ENCODE assay signal across 8 mouse cellular contexts in the genomic region with DNA sequence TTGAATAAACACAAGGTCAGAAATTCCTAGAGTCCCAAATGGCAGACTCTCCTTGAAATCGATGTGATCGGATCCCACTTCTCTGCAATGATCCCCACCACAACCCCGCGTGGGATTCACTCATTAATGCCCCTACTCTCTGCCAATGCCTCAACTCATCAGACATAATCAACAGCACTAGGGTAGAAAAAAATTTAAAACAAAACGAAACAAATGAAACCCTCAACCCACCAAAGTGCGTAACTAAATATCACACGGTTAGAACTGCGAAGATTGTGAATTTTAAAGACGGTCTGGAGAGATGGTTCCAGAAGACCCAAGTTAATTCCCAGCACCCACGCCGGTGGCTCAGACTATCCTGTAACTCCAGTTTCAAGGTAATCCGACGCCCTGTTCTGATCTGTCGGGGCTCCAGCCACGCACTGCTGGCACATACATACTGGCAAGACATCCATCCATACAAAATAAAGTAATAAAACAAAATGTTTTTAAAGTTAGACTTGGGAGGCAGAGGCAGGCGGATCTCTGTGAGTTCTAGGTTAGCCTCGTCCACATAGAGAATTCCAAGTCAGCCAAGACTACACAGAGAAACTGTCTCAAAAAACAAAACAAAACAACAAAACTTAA. TPM values are rescaled to one million over a fixed set of nuclear protein-coding genes. Genes with fewer than 3 reads are reported as not detected.
DNase-seq lines count a peak whose midpoint lies in the region; ATAC-seq and TF ChIP-seq lines count a peak whose summit lies in the region.

No protein-coding gene starts in this region.

- H3K9ac ChIP-seq in limb, embryonic 11.5 days (ENCODE audit: low read length): peak overlapping the region; percentile 97

- H3K4me2 ChIP-seq in limb, embryonic 11.5 days (ENCODE audit: low read depth, severe bottlenecking): peak overlapping the region; percentile 45

- peak; percentile 10 for DNase-seq in retina, embryonic 14.5 days (ENCODE audit: low spot score)
- DNase-seq in retina, postnatal 1 day: no peak
- peak; percentile 38 for DNase-seq in limb, embryonic 11.5 days (ENCODE audit: low spot score)
- DNase-seq in MN1 (ENCODE audit: low spot score): no peak
- no peak for DNase-seq in left cerebral cortex, adult 9 months (ENCODE audit: low spot score in 2 of 2)
- no peak for DNase-seq in cerebellum, postnatal 25 days

- TF ChIP-seq CTCF in embryonic fibroblast, embryonic 13.5 days (IDR thresholded peaks at IDR 0.05; ENCODE audit: borderline replicate concordance, insufficient read depth, low read length): no peak
- no peak for TF ChIP-seq CTCF in small intestine, adult 2 months (IDR thresholded peaks at IDR 0.05; ENCODE audit: extremely low read depth, insufficient read length, insufficient replicate concordance, low read depth, low read length)

- no peaks in the 10 kb centered on the region for H3K9me3 ChIP-seq in limb, embryonic 11.5 days (ENCODE audit: control insufficient read depth, low read length)

- H3K36me3 ChIP-seq in limb, embryonic 11.5 days (ENCODE audit: control insufficient read depth, insufficient read depth, low read length): no peaks in the 10 kb centered on the region; the same call in 1 of the 2 replicates
- 0 out of 2 replicates have a peak, but pooled peaks cover 4% of the 10 kb centered on the region for H3K36me3 ChIP-seq in small intestine, adult 2 months (ENCODE audit: control insufficient read depth, insufficient read depth, low read length)

- peak; percentile 7; the same call in 1 of the 2 replicates for ATAC-seq in limb, embryonic 11.5 days (ENCODE audit: insufficient number of reproducible peaks, low FRiP score, low TSS enrichment, low read depth)

- no peaks in the 10 kb centered on the region for H3K27me3 ChIP-seq in limb, embryonic 11.5 days (ENCODE audit: control insufficient read depth, insufficient read depth, low read length)
- H3K27me3 ChIP-seq in small intestine, adult 2 months (ENCODE audit: control insufficient read depth, insufficient read depth, low read length): no peaks in the 10 kb centered on the region

- peak overlapping the region; percentile 68; the same call in 1 of the 2 replicates for H3K27ac ChIP-seq in embryonic fibroblast, embryonic 13.5 days (ENCODE audit: insufficient read depth, low read length)
- no peak overlapping the region for H3K27ac ChIP-seq in limb, embryonic 11.5 days (replicated peaks; ENCODE audit: low read depth, low read length)
- no peak overlapping the region for H3K27ac ChIP-seq in small intestine, adult 2 months (ENCODE audit: insufficient read depth, low read depth, low read length)

- whole genome bisulfite sequencing in limb, embryonic 11.5 days: 60% methylated on average over 17 of the region's 17 CpGs
- WGBS in small intestine, adult 2 months: 64% methylated on average over 17 of the region's 17 CpGs

- H3K4me1 ChIP-seq in embryonic fibroblast, embryonic 13.5 days (ENCODE audit: control insufficient read depth, insufficient read depth, low read length): peaks cover 3% of the 10 kb centered on the region; the same call in 1 of the 2 replicates
- no peaks in the 10 kb centered on the region for H3K4me1 ChIP-seq in limb, embryonic 11.5 days (ENCODE audit: control insufficient read depth, insufficient read depth, low read length)
- H3K4me1 ChIP-seq in small intestine, adult 2 months (ENCODE audit: control insufficient read depth, insufficient read depth, insufficient read length, low read length): no peaks in the 10 kb centered on the region; the same call in 1 of the 2 replicates

- TF ChIP-seq POLR2A in embryonic fibroblast, embryonic 13.5 days (IDR thresholded peaks at IDR 0.05; ENCODE audit: low read depth, low read length): no peak
- TF ChIP-seq POLR2A in small intestine, adult 2 months (IDR thresholded peaks at IDR 0.05; ENCODE audit: low read depth, low read length): no peak

- peak overlapping the region; percentile 91 for H3K4me3 ChIP-seq in embryonic fibroblast, embryonic 13.5 days (ENCODE audit: insufficient read depth, low read length)
- H3K4me3 ChIP-seq in limb, embryonic 11.5 days (ENCODE audit: low read depth, low read length): peak overlapping the region; percentile 85
- peak overlapping the region; percentile 100 for H3K4me3 ChIP-seq in small intestine, adult 2 months (ENCODE audit: low read depth, low read length)

RNA-seq across cellular contexts. Expression of a gene that starts 0.8 kb away (rescaled TPM):
- 88.1 and 131 TPM in 2 replicates for polyA plus RNA-seq in embryonic fibroblast, embryonic 13.5 days (2011; ENCODE audit: insufficient read length, low read depth, missing spikeins)
- 63.1 and 64.9 TPM in 2 replicates for polyA plus RNA-seq in limb, embryonic 11.5 days (2014; fragmentation: Nextera tagmentation; extraction: Ambion mirVana)
- 0.56 and 0.57 TPM in 2 replicates for polyA plus RNA-seq in small intestine, adult 2 months (2012; rRNA removed)

Comparison
In these comparisons a context has a peak if more than half of its experiments do, and no peak if none do; other contexts are left out.
1. DNase-seq: peak in retina, embryonic 14.5 days (single experiment) and limb, embryonic 11.5 days (single experiment); none in retina, postnatal 1 day (single experiment), MN1 (single experiment), left cerebral cortex, adult 9 months (0 of 2) and cerebellum, postnatal 25 days (0 of 2).
2. RNA of a gene that starts 0.8 kb away (polyA plus RNA-seq): 88.1 to 131 TPM in embryonic fibroblast, embryonic 13.5 days and 63.1 to 64.9 TPM in limb, embryonic 11.5 days; 0.56 to 0.57 TPM in small intestine, adult 2 months; every median in the first group is over 10 times any median in the second.
3. Peak in every context shown above with its lines, with median percentiles within 50 percentile points of each other: H3K4me3 ChIP-seq.